Mouse (Mus musculus) embryonic fibroblast, embryonic 13.5 days (primary cell): Measurements from ENCODE around the gene Prdx2. TPM values are rescaled to one million over a fixed set of nuclear protein-coding genes. Genes with fewer than 3 reads are reported as not detected.

Experiments
- H3K27ac ChIP-seq: 2 replicates; pipeline ENCODE4 v1.5.1; 2012; ENCODE audit warnings: low read length, control low read depth, inconsistent platforms; ENCODE audit not compliant: insufficient read depth
- H3K4me1 ChIP-seq: 2 replicates; pipeline ENCODE4 v1.6.1; 2011; ENCODE audit warnings: low read length; ENCODE audit not compliant: control insufficient read depth, insufficient read depth
- H3K4me3 ChIP-seq: 2 replicates; pipeline ENCODE4 v1.5.1; 2011; ENCODE audit warnings: mild to moderate bottlenecking, control low read depth, low read length; ENCODE audit not compliant: insufficient read depth
- CTCF ChIP-seq: IDR thresholded peaks from 2 replicates; pipeline ENCODE4 v1.5.1; 2011; ENCODE audit warnings: mild to moderate bottlenecking, control low read depth, low read length, moderate library complexity, borderline replicate concordance; ENCODE audit not compliant: insufficient read depth
- POLR2A ChIP-seq: IDR thresholded peaks from 2 replicates; pipeline ENCODE4 v1.6.1; 2011; ENCODE audit warnings: low read depth, mild to moderate bottlenecking, control low read depth, low read length, moderate library complexity
- polyA plus RNA-seq: library from polyadenylated mRNA; stranded (reverse); fragments of >200 nt; gene quantifications from 2 replicates; pipeline ENCODE4 v1.2.4, GENCODE M21; 2011; ENCODE audit warnings: low read depth; ENCODE audit not compliant: missing spikeins, insufficient read length

Prdx2 gene
- polyA plus RNA-seq, 1 experiment, result 244 TPM

GRCm38 (mm10) chr8:84978248-84978940 lies 9.0 kb downstream of the Prdx2 start, which contains the start of gene Junb:
Gene Junb (minus strand): TSS chr8:84978718.
- Histone ChIP-seq H3K4me3 (peak within 1 kb of the TSS; percentile 88), H3K27ac (peak within 1 kb of the TSS; percentile 90), H3K4me1 (peaks cover 8% of the 10 kb centered on the region)
- TF ChIP-seq POLR2A (peak; percentile 100), CTCF (no peak)

- Histone ChIP-seq H3K4me3 (peak overlapping the region; percentile 1), H3K27ac (peak overlapping the region; percentile 94), H3K4me1 (peaks cover 13% of the 10 kb centered on the region)
- TF ChIP-seq POLR2A (no peak), CTCF (no peak)
Observed at GRCm38 (mm10) chr8:84979599-84980421, 10.4 kb downstream of the Prdx2 start.

GRCm38 (mm10) chr8:84980622-84981358 lies 11.4 kb downstream of the Prdx2 start:
- Histone ChIP-seq H3K27ac (peak overlapping the region; percentile 94), H3K4me3 (no peak overlapping the region), H3K4me1 (peaks cover 13% of the 10 kb centered on the region)
- TF ChIP-seq POLR2A (peak; percentile 41; the same call in 1 of the 2 replicates), CTCF (no peak)

GRCm38 (mm10) chr8:84981644-84982498 lies 12.5 kb downstream of the Prdx2 start:
- Histone ChIP-seq H3K27ac (peak overlapping the region; percentile 94), H3K4me1 (peaks cover 18% of the 10 kb centered on the region), H3K4me3 (no peak overlapping the region)
- TF ChIP-seq CTCF, result no peak
- TF ChIP-seq POLR2A, result no peak

DNA sequence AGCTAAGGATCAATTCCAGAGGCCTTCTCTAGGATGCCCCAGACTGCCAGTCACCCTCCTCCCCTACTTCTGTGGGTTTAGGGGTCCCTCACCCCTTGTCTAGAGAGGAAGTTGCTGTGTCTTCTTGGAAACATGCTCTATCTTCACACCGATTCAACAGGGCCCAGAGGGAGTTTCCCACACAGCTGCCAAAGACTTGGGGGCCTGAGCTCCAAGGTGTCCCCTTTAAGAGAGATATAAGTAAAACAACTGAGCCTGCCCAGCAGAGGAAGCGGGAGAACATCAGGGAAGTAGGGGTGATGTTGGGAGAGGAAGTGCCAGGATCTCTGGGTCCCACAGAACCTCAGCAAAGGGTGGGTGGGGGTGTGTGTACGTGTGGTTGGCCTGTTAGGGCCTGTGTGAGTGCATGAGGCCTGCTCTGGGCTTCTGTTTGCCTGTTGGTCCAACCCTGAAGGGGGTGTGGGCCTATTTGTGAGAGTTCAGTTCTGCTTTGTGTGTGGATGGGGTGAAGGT lies 13.2 kb downstream of the Prdx2 start:
- no peak overlapping the region for H3K27ac ChIP-seq
- peaks cover 20% of the 10 kb centered on the region for H3K4me1 ChIP-seq
- no peak overlapping the region for H3K4me3 ChIP-seq
- TF ChIP-seq CTCF (no peak), POLR2A (no peak)

- H3K4me1 ChIP-seq, result peaks cover 30% of the 10 kb centered on the region
- TF ChIP-seq POLR2A (no peak), CTCF (no peak)
- H3K4me3 ChIP-seq, result 0 out of 2 replicates have a peak overlapping the region, but pooled peaks have one; percentile 11
- peak overlapping the region; percentile 94 for H3K27ac ChIP-seq
Observed at GRCm38 (mm10) chr8:84984294-84985048, 15.1 kb downstream of the Prdx2 start.

GRCm38 (mm10) chr8:84985049-84985683 lies 15.8 kb downstream of the Prdx2 start:
- H3K27ac ChIP-seq, result peak overlapping the region; percentile 94
- peak overlapping the region; percentile 11 for H3K4me3 ChIP-seq
- TF ChIP-seq POLR2A, result no peak
- TF ChIP-seq CTCF, result no peak
- peaks cover 30% of the 10 kb centered on the region for H3K4me1 ChIP-seq
